In genomic region chr8:88991176-88991575, GRCm38 (mm10) we compare ENCODE assay signal across 20 mouse cellular contexts. TPM values are rescaled to one million over a fixed set of nuclear protein-coding genes. Genes with fewer than 3 reads are reported as not detected.
DNase-seq lines count a peak whose midpoint lies in the region; ATAC-seq and TF ChIP-seq lines count a peak whose summit lies in the region.
"Had no signal": no experiment of that assay in that cellular context is flagged by ENCODE, and none has a peak within 500 bp of the region (broad histone marks: within the 10 kb centered on the region; RNA-seq: fewer than 3 reads in every experiment).

No protein-coding gene starts in this region.

- no peak overlapping the region for H3K27ac ChIP-seq in kidney, embryonic 15.5 days
- peak overlapping the region; percentile 94 for H3K27ac ChIP-seq in ES-Bruce4 (ENCODE audit: insufficient read depth, low read length)
- H3K27ac ChIP-seq: embryonic facial prominence, embryonic 13.5 days; forebrain, embryonic 12.5 days; heart, adult 2 months; heart, embryonic 15.5 days; hindbrain, embryonic 13.5 days; hindbrain, postnatal 0 days had no signal

- no peak overlapping the region for H3K4me3 ChIP-seq in kidney, embryonic 15.5 days (replicated peaks)
- H3K4me3 ChIP-seq in E14TG2a.4 (replicated peaks; ENCODE audit: low read length) (peak overlapping the region; percentile 48), ES-Bruce4 (ENCODE audit: low read depth, low read length) (no peak overlapping the region)
- H3K4me3 ChIP-seq: embryonic facial prominence, embryonic 13.5 days; forebrain, embryonic 12.5 days; heart, adult 2 months; heart, embryonic 15.5 days; hindbrain, embryonic 13.5 days had no signal

- no peak for TF ChIP-seq POLR2A in ES-Bruce4 (IDR thresholded peaks at IDR 0.05; ENCODE audit: insufficient read depth, low read length)

- no peaks in the 10 kb centered on the region for H3K9me3 ChIP-seq in kidney, embryonic 15.5 days (replicated peaks)
- H3K9me3 ChIP-seq in E14TG2a.4 (ENCODE audit: low read length): peaks cover 5% of the 10 kb centered on the region
- H3K9me3 ChIP-seq in ES-Bruce4 (replicated peaks; ENCODE audit: control insufficient read depth, insufficient read depth, low read length, poor library complexity, severe bottlenecking): 0 out of 2 replicates have a peak, but pooled peaks cover 5% of the 10 kb centered on the region
- H3K9me3 ChIP-seq: embryonic facial prominence, embryonic 13.5 days; forebrain, embryonic 12.5 days; heart, embryonic 15.5 days; hindbrain, embryonic 13.5 days had no signal

- WGBS in kidney, embryonic 15.5 days: 48% methylated on average over 5 of the region's 5 CpGs

- no peak for DNase-seq in kidney, adult 11 months
- DNase-seq in ZHBTc4 (ENCODE audit: low read depth, low spot score): peak; percentile 47
- DNase-seq in right cerebral cortex, postnatal 36 days (ENCODE audit: low spot score in 2 of 2): no peak
- DNase-seq in lung, postnatal 10 days: no peak
- DNase-seq: adrenal gland, postnatal 10 days; cerebellum, adult 11 months; cerebellum, postnatal 36 days; gastrocnemius, postnatal 14 days; heart, adult 2 months; heart, postnatal 14 days had no signal

- TF ChIP-seq CTCF in E14TG2a.4 (conservative IDR thresholded peaks at IDR 0.05; ENCODE audit: low read length) (no peak), ES-Bruce4 (IDR thresholded peaks at IDR 0.05; ENCODE audit: low read depth, low read length) (no peak)

- H3K4me2 ChIP-seq in kidney, embryonic 15.5 days: no peak overlapping the region
- H3K4me2 ChIP-seq: embryonic facial prominence, embryonic 13.5 days; forebrain, embryonic 12.5 days; heart, embryonic 11.5 days; heart, embryonic 15.5 days; hindbrain, embryonic 13.5 days had no signal

- no peaks in the 10 kb centered on the region for H3K27me3 ChIP-seq in kidney, embryonic 15.5 days
- H3K27me3 ChIP-seq in E14TG2a.4 (ENCODE audit: insufficient read depth, low read length) (no peaks in the 10 kb centered on the region), ES-Bruce4 (ENCODE audit: control insufficient read depth, insufficient read depth, low read length, poor library complexity, severe bottlenecking) (no peaks in the 10 kb centered on the region)
- H3K27me3 ChIP-seq: embryonic facial prominence, embryonic 13.5 days had no signal

- no peak overlapping the region for H3K9ac ChIP-seq in kidney, embryonic 15.5 days
- H3K9ac ChIP-seq in ES-Bruce4 (ENCODE audit: low read depth, poor library complexity, severe bottlenecking): peak overlapping the region; percentile 26
- H3K9ac ChIP-seq: embryonic facial prominence, embryonic 13.5 days; forebrain, embryonic 12.5 days; heart, embryonic 15.5 days; hindbrain, embryonic 13.5 days had no signal

- peak; percentile 77 for TF ChIP-seq EP300 in ES-Bruce4 (IDR thresholded peaks at IDR 0.05; ENCODE audit: insufficient read depth, low read depth, low read length)

- ATAC-seq in kidney, embryonic 15.5 days (replicated peaks; ENCODE audit: low FRiP score): 0 out of 2 replicates have a peak, but pooled peaks have one; percentile 18
- ATAC-seq: forebrain, embryonic 16.5 days; hindbrain, postnatal 0 days had no signal

- no peaks in the 10 kb centered on the region for H3K36me3 ChIP-seq in kidney, embryonic 15.5 days
- peaks cover 12% of the 10 kb centered on the region; the same call in 1 of the 2 replicates for H3K36me3 ChIP-seq in E14TG2a.4 (ENCODE audit: insufficient read depth, low read length)
- H3K36me3 ChIP-seq in ES-Bruce4 (ENCODE audit: control insufficient read depth, insufficient read depth, low read length, poor library complexity, severe bottlenecking): no peaks in the 10 kb centered on the region
- H3K36me3 ChIP-seq: embryonic facial prominence, embryonic 13.5 days; forebrain, embryonic 12.5 days; heart, embryonic 15.5 days; hindbrain, embryonic 13.5 days had no signal

- H3K4me1 ChIP-seq in kidney, embryonic 15.5 days: peaks cover 12% of the 10 kb centered on the region; the same call in 1 of the 2 replicates
- H3K4me1 ChIP-seq in E14TG2a.4 (replicated peaks; ENCODE audit: low read depth, low read length) (peaks cover 83% of the 10 kb centered on the region), ES-Bruce4 (ENCODE audit: control insufficient read depth, insufficient read depth, low read length) (peaks cover 15% of the 10 kb centered on the region)
- H3K4me1 ChIP-seq: embryonic facial prominence, embryonic 13.5 days; heart, embryonic 15.5 days; hindbrain, embryonic 13.5 days had no signal

RNA-seq across cellular contexts. Expression of gene Sall1, which starts 52.8 kb away (rescaled TPM):
- polyA plus RNA-seq in kidney, embryonic 15.5 days (2015; fragmentation: Nextera tagmentation; extraction: Ambion mirVana): 42.4 TPM in 2 replicates
- polyA plus RNA-seq in ES-Bruce4 (2011; ENCODE audit: insufficient read depth, insufficient read length, low read depth, missing spikeins): 58.9 and 60.4 TPM in 2 replicates
